In genomic region chr9:108569381-108570206, GRCm38 (mm10) we compare ENCODE assay signal across 8 mouse cellular contexts. TPM values are rescaled to one million over a fixed set of nuclear protein-coding genes. Genes with fewer than 3 reads are reported as not detected.
DNase-seq lines count a peak whose midpoint lies in the region; TF ChIP-seq lines count a peak whose summit lies in the region.

TSS of gene Dalrd3 (plus strand) at chr9:108569886.

- peak within 1 kb of the TSS; percentile 53 for H3K4me3 ChIP-seq in cortical plate, adult 2 months (ENCODE audit: insufficient read depth, low read length)

- H3K27ac ChIP-seq in cortical plate, adult 2 months (ENCODE audit: insufficient read depth, low read length), result no peak within 1 kb of the TSS; the same call in 1 of the 2 replicates

- TF ChIP-seq CTCF in cortical plate, adult 2 months (IDR thresholded peaks at IDR 0.05; ENCODE audit: extremely low read depth, insufficient read depth, low read length), result no peak

- H3K4me1 ChIP-seq in cortical plate, adult 2 months (ENCODE audit: control insufficient read depth, insufficient read depth, low read length), result peaks cover 3% of the 10 kb centered on the region; the same call in 1 of the 2 replicates

- peak; percentile 93 for DNase-seq in adipocyte (ENCODE audit: low spot score)
- peak; percentile 88 to 90 for DNase-seq in gastrocnemius, adult 8-10 months (ENCODE audit: low spot score in 2 of 2)
- DNase-seq in hindlimb bud, embryonic 11.5 days (ENCODE audit: extremely low spot score, low read depth, low spot score), result peak; percentile 89
- DNase-seq in left cerebral cortex, postnatal 14 days (ENCODE audit: low spot score in 2 of 2), result peak; percentile 92
- DNase-seq in mesoderm, embryonic 11.5 days (ENCODE audit: low read depth, low spot score), result peak; percentile 95
- DNase-seq in right cerebral cortex, postnatal 36 days (ENCODE audit: low spot score in 2 of 2), result peak; percentile 93 to 94
- peak; percentile 93 for DNase-seq in yolk sac, embryonic 10.5 days (ENCODE audit: low spot score)

- intact Hi-C loops in left cerebral cortex, postnatal 14 days (cut with DNase I), result no loop called here

- no peak for TF ChIP-seq POLR2A in cortical plate, adult 2 months (IDR thresholded peaks at IDR 0.05; ENCODE audit: extremely low read depth, insufficient read depth, low read length)

RNA-seq across cellular contexts. Expression of gene Dalrd3, which starts in this region (rescaled TPM):
- 224 and 245 TPM in 2 replicates for polyA plus RNA-seq in cortical plate, adult 2 months (2012; rRNA removed)
- total RNA-seq in gastrocnemius, adult 8-10 months (2022), result 1 to 10 TPM; 6.0 to 9.1 (median 7.6) TPM
- total RNA-seq in left cerebral cortex, postnatal 14 days (2021), result 10 to 100 TPM; 76.6 to 77.8 TPM

Comparison
In these comparisons a context has a peak if more than half of its experiments do, and no peak if none do; other contexts are left out.
1. RNA of gene Dalrd3 (total RNA-seq): 76.6 to 77.8 TPM in left cerebral cortex, postnatal 14 days; 6.0 to 9.1 TPM in gastrocnemius, adult 8-10 months; every median in the first group is over 4 times any median in the second.
2. Peak in every context shown above with its lines, with median percentiles within 50 percentile points of each other: DNase-seq.